Mouse (Mus musculus): ENCODE results near the gene Rpl13a.

Rpl13a gene

DNA sequence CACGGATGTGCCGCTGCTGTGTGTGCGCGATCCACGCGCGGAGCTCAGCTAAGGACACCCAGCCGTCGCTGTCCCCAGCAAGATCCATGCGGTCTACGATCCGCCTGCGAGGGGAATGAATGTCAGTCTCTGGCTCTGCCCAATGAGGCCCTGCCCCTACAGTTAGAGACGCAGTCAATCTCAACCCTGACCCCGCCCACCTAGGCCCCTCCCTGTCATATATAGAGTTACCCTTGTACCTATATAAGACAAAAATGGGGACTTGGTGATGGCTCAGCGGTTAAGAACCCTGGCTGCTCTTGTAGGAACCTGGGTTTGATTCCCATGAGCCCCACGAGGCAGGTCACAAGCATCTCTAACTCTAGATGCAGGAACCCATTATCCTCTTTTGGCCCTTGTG, 40.0 kb downstream of the Rpl13a start:
- DNase-seq: no peak

DNA sequence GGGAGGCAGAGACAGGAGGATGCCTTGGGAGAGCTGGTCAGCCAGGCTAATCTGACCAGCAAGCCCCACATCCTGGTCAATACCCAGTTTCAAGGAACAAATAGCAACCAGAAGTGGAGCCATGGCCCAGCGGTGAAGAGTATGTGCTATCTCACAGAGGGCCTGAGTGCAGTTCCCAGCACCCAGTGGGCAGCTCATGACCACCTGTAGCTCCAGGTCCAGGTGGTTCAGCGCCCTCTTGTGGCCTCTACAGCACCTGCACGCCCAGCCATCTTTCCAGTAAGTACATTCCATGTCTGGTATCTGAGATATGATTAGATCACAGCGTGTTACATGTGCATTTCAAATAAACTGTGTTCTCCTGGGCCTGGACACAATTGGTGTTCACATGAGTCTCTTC, 42.5 kb downstream of the Rpl13a start:
- no peak for DNase-seq

GRCm38 (mm10) chr7:45083300-45083890, 45.2 kb downstream of the Rpl13a start:
- DNase-seq: no peak

- DNase-seq: no peak
Observed at GRCm38 (mm10) chr7:45082401-45083299, 45.9 kb downstream of the Rpl13a start.

- DNase-seq: no peak
Observed at GRCm38 (mm10) chr7:45081016-45081415, 47.5 kb downstream of the Rpl13a start.

DNA sequence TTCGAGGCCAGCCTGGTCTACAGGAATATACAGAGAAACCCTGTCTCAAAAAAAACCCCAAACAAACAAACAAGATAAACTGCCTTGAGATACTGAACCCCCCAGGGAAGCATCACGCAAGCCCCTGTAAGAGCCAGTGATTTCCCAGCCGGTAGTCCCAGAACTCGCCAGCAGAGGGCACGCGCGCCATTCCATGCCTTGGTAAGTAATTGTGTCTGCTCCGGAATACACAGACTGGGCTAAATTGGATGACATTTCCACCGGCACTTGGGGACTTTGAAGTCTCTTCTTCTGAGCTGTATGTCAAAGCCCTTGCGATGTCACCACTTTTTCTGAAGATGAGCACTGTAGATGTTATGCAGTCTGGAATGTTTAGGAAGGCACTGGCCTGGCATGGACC, 48.7 kb downstream of the Rpl13a start:
- peak; percentile 90 for DNase-seq

DNA sequence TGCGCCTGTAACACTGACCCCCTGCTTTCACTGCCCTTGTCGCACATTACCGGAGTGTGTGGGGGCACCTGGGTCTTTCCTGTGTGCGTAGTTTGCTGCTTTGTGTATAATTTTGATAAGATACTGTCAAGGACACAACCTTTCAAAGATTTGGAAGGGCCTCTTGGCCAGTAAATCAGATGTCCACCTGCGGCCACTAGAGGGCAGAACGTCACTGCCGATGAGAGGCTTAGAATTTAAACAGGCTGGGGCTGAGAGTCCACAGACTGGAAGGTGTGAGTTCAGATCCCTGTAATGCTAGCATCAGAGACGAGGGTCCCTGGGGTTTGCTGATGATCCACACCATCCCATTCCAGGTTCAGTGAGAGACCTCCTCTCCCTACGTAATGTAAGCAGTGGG, 50.0 kb downstream of the Rpl13a start:
- peak; percentile 75 for DNase-seq

DNA sequence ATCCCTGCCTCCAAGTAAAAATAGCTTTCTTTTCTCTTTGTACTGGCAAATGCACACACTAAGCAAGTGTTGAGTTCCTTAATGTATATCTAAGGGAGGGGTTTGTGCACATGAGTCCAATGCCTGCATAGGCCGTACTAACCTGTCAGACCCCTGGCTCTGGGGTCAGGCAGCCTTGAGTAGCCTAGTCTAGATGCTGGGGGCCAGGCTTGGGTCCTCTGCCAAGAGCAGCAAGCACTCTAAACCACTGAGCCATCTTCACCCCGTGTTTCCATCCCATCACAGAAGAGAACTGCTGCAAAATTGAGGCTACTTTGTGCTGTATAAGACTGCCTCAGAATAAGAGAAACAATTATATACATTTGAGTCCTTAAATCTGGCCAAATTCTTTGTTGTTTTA, 50.7 kb downstream of the Rpl13a start:
- DNase-seq: no peak

DNA sequence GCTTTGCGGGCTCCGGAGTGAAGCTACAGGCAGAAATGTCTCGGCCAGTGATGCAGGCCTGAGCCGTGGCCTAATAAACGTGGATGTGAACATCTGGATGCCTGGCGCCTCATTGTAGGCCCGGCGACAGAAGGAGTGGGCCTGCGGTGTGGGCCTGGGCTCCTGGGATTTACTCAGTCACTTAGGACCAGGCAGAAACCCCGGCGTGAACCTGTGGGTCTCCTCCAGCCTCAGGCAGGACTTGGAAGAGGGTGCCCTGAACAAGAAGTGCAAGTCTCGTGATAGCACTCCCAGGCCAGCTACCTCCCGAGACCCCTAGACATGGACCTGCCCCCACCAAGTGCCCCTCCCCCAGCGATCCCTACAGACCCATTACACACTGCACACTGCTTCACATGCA, 51.2 kb downstream of the Rpl13a start:
- DNase-seq: no peak

GRCm38 (mm10) chr7:45076501-45076900, 52.1 kb downstream of the Rpl13a start:
- no peak for DNase-seq

Measured in right cerebral cortex, postnatal 14 days (tissue).